Mouse (Mus musculus) gastrocnemius, adult 18-20 months (tissue): ENCODE measurements around the gene Gm20498. TPM values are rescaled to one million over a fixed set of nuclear protein-coding genes. Genes with fewer than 3 reads are reported as not detected.
"Not testable (repeated sequence)": the region's sequence is repeated elsewhere in the genome, so short reads cannot be mapped to it uniquely, and the experiment has no call there.

Experiments used
- DNase-seq: peaks from one replicate; pipeline ENCODE4 v3.0.0; 2021; ENCODE audit warnings: low spot score
- long read RNA-seq, 2 experiments: library from polyadenylated mRNA; stranded (forward); transcript quantifications; one replicate each; pipeline ENCODE4 v2.0.0; 2021
- total RNA-seq, 2 experiments: library from RNA; stranded (reverse); gene quantifications; 2 replicates each; pipeline ENCODE4 v1.2.3; 2021

Gm20498 gene
- 10 to 100 TPM; 39.3 to 39.4 TPM for total RNA-seq
- long read RNA-seq, experiment 1, partial matches to known transcripts = 0 of 23 reads
- long read RNA-seq, experiment 1, other reads (novel, unspliced or antisense) = 20 of 23 reads
- long read RNA-seq, experiment 2, partial matches to known transcripts = 2 of 9 reads
- long read RNA-seq, experiment 2, other reads (novel, unspliced or antisense) = 7 of 9 reads

DNA sequence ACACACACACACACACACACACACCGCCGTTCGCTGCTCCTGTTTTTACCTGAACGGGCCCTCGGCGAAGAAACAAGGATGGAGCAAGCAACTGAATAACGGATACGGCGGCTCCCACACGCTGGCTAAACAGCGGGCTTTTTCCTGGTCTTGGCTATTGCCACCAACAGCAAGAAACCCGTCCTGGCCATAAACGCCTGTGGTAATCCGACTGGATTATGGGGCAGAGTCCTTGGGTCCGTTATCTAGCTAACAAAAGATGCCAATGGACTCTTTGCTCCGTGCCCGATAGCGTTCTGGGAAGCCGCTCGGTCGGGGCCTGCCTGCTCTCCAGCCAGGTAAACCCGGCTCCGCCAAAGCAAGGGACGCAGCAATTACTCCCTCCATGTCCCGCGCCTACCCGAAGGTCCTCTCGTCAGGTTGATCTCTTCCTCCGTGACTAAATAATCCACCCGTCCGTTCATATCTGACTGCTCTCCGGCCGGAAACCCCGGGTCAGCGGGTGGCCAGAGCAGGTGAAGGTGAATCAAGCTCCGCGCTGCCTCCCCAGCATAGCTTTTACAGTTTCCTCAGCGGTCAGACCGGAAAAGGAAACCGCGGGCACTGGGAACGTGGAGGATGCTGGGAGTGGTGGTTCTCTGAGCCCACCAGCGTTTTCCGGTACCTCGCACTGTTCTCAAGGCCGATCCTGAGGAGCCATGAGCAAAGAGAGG lies at the start of gene Gm20498, which contains the start of gene Synj2bp:
Gm20498 (minus strand) TSS at position 590 of the 713 bp plus-strand sequence.
Synj2bp (minus strand) TSS at position 596 of the 713 bp plus-strand sequence.
- DNase-seq = peak; percentile 78

DNA sequence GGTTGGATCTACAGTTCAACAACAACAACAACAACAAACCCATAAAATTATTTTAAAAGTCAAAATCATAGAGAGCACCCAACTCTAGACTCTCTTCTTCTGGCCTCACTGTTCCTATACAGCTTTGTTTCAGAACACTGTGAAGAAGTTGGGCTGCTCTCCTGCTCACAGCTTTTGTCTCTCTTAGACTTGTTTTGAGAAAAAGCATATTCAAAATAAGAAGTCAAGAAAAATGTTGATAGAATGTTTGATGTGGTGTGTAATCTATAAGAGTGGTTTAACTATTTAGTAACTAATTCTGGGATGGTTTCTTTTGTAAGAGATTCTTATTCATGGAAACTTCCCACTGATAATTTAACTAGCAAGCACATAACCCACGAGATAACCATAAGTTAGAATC lies 35.7 kb upstream of the Gm20498 start, which contains the start of gene Adam21:
Adam21 (minus strand) TSS at position 101 of the 400 bp plus-strand sequence.
- no peak for DNase-seq

DNA sequence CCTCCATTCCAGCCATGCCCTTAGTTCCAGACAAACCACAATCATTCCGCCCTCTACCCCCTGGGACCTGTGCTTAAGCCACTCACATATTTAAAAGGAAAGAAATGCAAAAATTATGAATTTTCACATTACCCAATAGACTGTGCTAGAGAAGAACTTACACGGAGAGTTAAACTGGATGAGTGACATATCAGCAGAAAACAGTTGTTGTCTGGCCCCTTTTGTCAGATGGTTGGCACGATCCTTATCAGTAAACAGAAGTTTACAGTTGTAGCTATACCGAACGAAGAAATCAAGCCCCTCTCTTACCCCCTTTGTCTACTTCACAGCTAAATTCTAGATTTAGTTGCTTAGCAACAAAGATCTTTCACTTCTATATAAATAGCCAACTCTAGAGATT lies 35.2 kb upstream of the Gm20498 start:
- no peak for DNase-seq

DNA sequence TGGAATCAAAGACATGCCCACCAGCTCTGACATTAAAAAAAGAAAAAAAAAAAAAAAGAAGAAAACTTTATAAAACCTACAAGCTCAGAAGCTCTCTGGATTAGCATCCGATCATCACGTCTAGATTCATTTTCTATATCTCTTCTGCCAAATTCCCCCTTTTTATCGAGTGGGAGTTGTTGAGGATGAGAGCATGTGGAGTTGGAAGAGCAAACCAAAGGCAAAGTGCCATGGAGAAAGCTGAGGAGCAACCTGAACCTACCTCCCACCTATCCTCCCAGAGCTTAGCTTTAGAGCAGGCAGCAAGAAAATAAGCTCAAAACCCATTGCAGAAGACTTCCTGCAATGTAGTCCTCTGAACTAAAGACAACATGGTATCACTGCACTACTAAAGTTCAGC lies 31.5 kb upstream of the Gm20498 start:
- no peak for DNase-seq

DNA sequence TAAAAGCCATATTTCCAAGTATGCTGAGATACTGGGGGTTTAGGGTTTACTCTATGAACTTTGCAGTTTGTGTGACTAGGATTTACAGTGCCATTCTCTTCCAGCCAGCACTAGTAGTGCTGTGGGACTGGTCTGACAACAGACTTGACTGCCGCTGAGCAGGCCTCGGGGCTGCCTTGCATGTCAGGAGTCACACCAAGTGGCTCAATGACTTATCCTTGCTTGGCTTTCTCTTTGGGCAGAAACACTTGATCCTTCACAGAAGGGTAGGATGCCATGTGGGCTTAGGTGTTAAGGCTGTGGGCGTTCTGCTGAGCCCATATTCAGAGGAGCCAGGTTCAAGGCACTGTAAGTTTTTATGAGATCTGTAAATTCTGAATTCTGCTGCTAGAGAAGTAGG lies 16.6 kb upstream of the Gm20498 start:
- DNase-seq = no peak

DNA sequence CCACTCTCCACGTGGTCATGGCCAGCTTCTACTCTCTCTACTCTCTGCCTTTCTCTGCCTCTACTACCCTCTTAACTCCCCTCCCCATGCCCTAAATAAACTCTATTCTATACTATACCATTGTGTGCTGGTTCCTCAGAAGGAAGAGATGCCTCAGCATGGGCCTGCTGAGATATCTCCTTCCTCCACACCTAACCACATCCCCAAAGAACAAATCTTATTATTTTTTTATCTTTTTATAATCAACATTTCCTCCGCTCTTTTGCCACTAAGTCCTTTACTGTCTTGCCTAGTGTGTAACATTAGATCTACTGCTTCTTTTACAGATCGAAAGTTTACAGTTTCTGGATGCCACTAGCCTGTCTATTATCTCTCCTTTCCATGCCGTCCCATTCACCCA lies 14.5 kb upstream of the Gm20498 start:
- no peak for DNase-seq

DNA sequence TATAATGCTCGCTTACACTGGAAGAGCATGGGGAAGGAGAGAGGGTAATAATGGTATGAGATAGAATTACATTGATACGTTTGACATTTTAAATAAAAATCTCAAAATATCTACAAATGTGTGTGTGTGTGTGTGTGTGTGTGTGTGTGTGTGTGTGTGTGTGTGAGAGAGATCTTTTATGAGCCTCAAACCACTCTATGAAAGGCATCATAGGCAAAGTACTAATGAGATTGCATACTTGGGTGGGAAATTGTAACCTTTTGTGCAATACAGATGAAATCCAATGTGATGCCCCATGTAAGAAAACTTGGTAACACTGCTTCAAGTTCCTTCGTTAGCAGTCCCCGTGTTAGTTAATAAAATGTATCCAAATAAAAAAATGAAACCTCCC lies 319 bp upstream of the Gm20498 start:
- DNase-seq = no peak

DNA sequence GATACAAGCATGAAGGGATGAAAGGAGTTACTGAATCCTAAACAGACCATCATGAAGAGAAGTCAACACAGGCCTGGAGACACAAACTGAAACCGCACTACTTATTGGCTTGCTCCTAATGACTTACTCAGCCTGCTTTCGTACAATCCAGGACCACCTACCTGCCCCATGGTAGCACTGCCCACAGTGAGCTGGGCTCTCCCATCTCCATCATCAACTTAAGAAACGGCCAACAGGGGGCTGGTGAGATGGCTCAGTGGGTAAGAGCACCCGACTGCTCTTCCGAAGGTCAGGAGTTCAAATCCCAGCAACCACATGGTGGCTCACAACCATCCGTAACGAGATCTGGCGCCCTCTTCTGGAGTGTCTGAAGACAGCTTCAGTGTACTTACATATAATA lies 2.1 kb downstream of the Gm20498 start:
- not testable (repeated sequence) for DNase-seq

DNA sequence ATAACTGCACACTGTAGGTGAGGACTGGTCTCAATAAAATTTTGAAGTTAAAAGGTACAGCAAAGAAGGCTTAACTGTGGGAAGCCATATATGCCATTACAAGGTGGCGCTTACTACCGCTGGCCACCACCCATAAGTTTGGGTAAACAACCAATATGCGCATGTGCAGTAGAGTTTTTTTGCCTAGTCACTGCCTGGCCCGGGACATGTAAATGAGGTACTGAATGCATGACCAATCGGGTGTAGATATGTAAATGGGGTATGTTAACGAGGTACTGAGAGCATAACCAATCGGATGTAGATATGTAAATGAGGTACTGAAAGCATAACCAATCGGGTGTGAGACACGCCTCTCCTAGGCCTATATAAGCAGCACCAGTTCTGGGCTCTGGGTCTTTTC lies 35.8 kb downstream of the Gm20498 start:
- DNase-seq = not testable (repeated sequence)

DNA sequence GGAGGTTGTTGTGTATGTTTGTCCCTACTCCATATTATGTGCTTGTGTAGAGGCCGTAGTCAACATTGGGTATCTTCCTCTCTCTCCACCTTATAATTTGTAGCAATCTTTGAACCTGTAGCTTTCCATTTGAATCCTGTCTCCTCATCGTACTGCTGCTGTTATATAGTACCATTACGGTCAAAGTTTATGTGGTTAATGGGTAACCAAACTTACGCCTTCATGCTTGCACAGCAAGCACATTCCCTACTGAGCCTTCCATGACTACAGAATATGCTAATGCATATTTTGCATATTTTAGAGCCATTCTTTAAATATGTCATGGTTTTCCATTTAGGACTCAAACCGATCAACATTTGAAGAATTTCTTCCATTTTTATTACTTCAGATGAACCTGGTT lies 42.2 kb downstream of the Gm20498 start:
- DNase-seq = no peak

DNA sequence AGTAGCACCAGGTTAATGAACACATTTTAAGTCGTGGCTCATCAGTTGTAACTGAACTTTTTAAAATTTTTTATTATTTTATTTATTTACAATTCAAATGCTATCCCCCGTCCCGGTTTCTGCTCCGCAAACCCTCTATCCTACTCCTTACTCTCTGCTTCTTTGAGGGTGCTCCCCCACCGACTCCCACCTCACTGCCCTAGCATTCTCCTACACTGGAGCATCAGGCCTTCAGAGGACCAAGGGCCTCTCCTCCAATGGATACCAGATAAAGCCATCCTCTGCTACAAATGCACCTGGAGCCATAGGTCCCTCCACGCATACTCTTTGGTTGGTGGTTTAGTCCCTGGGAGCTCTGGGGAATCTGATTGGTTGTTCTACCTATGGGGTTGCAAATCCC lies 47.4 kb downstream of the Gm20498 start:
- DNase-seq = no peak

DNA sequence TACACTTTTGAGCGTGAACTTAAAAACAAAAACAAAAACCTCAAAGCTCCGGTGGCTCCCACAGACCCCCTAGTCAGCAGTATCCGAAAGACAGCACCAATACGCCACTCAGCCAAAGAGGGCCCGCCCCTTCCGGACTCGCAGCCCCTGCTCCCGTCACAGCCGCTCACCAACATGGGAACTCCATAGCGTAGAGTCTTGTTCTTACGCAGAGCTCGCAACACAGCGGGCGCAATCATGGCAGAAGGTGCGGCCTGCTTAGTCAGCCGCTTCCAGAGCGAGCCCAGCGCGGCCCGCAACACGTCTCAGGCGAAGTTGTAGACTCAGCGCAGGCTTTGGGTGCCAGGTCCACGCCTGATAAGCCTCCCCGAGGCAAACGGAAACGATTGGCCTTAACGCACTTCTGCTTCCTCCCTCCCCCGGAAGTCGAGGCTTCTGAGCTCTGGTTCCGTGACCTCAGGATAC lies 47.9 kb downstream of the Gm20498 start, which contains the start of gene Cox16:
Cox16 (minus strand) TSS at position 401 of the 465 bp plus-strand sequence.
- peak; percentile 87 for DNase-seq

DNA sequence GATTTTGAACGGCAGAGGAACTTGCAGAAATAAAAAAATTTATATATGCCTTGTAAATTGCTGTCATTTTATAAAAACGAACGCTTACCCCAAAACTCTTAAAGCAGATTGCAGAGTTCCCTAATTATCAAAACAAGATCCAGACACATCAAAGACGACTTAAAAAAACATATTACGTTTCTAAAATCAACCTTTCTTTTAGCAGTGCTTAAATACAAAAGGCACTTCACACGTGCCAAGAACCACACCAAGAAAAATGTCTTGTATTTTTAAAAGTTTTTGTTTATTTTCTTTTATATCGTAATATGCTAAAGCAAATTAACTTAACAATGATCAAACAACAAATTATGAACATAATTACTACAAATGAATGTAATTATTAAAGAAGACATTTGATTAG lies 48.5 kb downstream of the Gm20498 start:
- DNase-seq = no peak

DNA sequence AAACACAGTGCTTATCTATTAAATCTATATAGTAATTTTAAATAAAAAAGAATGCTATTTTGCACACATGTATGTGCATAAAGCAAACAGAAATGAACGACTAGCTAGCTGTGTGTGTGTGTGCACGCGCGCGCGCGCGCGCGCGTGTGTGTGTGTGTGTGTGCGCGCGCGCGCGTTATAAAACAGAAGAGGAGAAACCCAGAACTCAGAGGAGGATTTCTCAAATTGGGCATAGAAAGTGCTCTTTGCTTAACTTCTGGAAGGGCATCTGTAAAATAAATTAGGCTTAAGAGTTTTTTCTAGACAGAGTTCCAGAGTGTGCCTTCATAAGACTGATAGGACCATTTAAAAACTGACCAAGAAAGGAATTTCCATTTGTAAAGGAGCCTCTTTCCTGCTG lies 49.0 kb downstream of the Gm20498 start:
- DNase-seq = no peak

DNA sequence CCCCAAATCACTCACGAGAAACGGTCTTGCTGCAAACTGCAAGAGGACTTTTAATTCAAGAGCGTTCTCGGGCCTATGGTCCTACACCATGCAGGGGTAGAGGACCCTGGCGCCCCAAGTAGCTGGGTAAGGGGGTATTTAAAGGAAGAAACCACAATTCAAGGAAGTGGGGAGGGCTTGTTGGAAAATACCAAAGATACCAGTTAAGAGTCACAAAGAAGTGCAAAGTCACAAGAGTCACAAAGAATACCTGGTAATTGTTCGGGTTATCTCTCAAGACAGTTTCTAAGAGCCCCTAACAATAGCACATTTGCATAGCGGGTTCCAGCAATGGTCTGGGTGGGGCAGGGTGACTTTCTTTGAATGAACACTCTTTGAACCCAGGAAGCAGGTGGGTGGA lies 73.7 kb downstream of the Gm20498 start:
- not testable (repeated sequence) for DNase-seq

DNA sequence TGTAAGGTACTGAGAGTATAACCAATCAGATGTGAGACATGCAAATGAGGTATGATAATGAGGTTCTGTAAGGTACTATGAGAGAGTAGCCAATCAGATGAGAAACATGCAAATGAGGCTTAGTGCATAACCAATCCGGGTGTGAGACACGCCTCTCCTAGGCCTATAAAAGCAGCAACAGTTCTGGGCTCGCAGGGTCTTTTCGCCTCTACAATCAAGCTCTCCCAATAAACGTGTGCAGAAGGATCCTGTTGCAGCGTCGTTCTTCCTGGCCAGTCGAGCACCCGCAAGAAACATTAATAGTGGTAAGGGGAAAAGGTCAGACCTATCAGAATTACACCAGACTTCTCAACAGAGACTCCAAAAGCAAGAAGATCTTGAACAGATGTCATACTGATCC lies 93.7 kb downstream of the Gm20498 start:
- DNase-seq = not testable (repeated sequence)

DNA sequence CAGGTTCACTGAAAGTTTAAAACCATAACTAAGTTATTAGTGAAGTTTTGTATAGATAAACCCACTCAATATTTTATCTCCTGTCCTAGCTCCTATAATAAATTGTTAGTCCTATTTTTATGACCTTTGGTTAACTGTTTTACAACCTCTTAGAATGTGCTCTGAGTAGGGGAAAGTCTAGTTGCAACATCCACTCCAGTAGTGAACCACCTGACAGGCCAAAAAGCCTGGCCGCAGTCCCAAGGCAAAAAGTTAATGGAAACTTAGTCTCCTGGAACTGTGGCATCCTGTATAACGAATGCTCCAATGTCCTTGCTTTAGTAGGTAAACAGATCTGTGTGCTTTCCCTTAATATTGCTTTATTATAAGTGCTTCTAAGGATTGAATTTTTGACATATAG lies 97.9 kb downstream of the Gm20498 start:
- not testable (repeated sequence) for DNase-seq

DNA sequence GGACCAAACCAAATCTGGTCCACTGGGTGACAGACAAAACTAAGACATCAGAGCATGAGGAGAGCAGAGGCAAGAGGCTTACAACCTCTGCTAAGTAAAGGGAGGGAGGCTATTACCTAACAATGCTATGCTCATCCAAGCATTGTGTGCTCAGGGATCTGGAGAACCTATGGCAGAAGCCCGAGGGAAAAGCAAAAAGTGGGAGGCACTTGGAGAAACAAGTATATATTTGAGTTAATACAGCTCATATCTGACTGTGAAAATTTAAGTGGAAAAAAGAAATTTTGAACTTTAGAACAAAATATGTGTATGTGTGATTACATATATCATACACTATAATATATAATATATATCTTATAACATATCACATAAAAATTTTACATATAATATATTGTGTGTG lies 110.9 kb downstream of the Gm20498 start, which contains the start of gene Adam4:
Adam4 (minus strand) TSS at position 101 of the 400 bp plus-strand sequence.
- DNase-seq = no peak

DNA sequence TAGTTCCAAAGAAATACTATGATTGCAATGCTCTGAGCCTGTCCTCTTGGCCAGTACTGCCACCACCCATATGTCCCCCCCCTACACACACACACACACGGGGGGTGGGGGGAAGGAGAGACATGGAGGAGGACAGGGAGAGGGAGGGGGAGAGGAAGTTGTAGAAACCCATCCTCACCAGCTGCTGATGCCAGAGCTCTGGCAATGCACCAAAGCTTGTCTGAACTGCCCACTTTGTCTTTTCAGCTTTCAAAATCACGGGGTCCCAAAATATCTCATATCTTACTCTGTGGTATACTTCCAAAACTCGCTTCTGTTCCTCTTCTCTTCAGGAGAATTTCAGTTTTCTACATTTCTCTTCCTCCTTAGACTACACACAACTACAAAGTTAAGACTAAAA lies 119.5 kb downstream of the Gm20498 start:
- no peak for DNase-seq

DNA sequence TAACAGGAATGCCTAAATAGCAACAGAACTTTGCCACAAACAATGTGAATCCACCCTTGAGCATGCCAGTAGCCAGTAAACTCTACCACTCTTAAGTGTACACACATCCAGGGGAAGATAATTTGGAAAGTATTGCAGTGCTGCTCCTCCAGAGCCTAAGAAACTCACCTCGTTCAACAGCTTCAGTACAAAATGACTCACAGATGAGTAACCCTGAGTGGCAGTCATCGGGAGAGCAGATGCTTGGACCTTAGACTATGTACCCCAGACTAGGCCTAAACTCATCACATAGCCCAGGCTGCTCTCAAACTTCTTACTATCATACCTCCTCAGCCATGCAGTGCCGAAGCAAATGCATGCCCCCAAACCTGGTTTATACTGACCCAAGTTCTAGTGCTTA lies 123.7 kb downstream of the Gm20498 start:
- DNase-seq = no peak

DNA sequence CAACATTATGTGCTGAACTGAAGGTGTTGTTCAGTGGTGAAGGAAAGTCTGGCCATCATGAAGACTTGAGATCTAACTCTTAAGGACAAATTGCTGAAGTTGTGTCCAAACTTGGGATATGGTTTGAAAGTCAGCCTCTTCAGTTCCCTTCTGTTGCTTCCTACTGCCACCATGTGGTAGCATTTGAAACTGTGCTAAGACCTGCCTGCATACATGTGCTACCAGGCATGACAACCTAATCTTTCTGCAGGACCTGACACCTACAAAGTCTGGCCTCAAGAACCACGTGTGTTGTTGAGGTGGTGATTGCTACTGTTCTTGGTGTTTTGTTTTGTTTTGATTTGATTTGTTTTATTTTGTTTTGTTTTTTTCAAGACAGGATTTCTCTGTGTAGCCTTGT lies 130.5 kb downstream of the Gm20498 start:
- peak; percentile 62 for DNase-seq

DNA sequence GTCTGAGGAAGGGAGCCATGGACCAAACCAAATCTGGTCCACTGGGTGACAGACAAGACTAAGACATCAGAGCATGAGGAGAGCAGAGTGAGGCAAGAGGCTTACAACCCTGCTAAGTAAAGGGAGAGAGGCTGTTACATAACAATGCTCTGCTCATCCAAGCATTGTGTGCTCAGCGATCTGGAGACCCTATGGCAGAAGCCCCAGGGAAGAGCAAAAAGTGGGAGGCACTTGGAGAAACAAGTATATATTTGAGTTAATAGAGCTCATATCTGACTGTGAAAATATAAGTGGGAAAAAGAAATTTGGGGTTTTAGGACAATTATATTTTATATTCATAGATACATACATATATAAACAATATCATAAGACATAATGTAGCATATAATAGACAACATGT lies 153.3 kb downstream of the Gm20498 start, which contains the start of gene Gm4787:
Gm4787 (minus strand) TSS at position 101 of the 400 bp plus-strand sequence.
- DNase-seq = not testable (repeated sequence)

DNA sequence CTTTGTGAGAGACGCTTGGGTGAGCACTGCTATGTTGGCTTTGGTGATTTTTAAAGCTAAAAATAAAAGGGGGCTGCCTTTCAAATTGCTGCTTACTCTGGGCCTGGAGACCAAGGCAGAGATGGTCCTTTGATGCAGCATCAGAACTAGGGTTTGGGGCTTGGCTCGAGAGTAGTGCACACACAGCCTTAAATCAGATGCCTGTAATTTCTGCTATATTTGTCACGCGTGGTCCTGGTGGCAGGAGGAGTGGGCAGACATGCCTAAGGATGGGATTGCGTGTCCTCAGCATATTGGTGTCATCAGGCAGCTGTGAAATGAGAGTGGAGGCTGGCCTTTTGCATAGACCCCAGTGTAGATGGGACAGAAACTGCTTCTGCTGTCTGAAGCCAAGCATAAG lies 198.9 kb downstream of the Gm20498 start:
- DNase-seq = no peak
